Mouse (Mus musculus): ENCODE measurements around the gene Adtrp.

DNA sequence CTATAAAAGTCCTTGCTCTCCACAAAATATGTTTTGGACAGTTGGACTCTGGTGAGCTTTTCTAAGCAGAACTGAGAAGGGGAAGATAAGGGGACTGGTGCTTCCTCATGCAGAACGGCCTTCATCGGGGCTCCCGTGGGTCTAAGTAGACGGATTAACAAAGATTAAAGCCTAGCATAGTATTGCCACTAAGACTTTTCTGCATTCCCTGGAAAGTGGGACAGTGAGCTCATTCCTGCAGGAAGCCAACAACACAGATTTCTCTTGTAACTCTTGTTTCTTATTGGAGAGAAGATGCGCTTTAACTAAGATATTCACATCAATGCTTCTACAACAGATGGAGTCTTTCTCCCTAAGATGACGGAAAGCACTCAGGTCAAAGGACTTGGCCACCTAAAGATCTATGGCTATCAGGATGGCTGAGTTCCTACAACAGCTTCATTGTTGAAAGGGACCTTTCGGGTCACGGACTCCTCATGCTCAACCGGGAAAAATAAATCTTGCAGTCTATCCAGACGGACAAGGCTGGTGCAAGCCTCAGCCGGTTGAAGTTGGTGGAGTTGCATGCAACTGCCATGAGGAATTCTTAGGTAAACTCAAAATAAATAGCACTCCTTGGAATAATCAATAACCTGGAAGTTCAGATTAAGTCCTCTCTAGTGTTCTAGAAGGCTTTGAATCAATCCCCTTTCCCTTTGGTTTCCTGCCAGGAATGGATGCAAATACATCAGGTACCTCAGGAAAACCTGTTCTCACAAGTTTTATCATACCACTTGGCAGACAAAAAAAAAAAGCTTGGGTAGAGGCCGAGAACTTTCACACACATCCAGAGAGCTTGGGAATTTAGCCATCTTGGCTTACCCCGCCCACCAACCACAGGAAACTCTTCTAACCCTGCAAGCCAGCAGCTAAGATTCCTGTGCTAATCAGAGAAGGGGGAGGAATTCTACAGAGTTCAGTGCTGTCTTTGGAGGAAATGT lies 8.0 kb upstream of the Adtrp start:
- no peak for TF ChIP-seq POLR2A (IDR thresholded peaks at IDR 0.05; ENCODE audit: insufficient read length, low read depth)
- no peak for TF ChIP-seq CEBPB (IDR thresholded peaks at IDR 0.05; ENCODE audit: insufficient read depth, poor library complexity, severe bottlenecking)
- TF ChIP-seq TCF3 (IDR thresholded peaks at IDR 0.05; ENCODE audit: insufficient read length, low read depth), result no peak
- no peak for TF ChIP-seq SRF (IDR thresholded peaks at IDR 0.05; ENCODE audit: control insufficient read depth, insufficient read length, low read depth)
- no peak for TF ChIP-seq E2F4 (IDR thresholded peaks at IDR 0.05; ENCODE audit: insufficient read depth)
- TF ChIP-seq MYOD1 (IDR thresholded peaks at IDR 0.05; ENCODE audit: control insufficient read depth in 1 of 3, insufficient read length in 2 of 3, low read depth in 2 of 3), result no peak
- TF ChIP-seq USF1 (IDR thresholded peaks at IDR 0.05; ENCODE audit: low read depth), result no peak
- TF ChIP-seq POLR2AphosphoS2 (IDR thresholded peaks at IDR 0.05; ENCODE audit: insufficient read length, low read depth), result no peak
- no peak for TF ChIP-seq MAX (IDR thresholded peaks at IDR 0.05; ENCODE audit: low read depth)
- no peak for TF ChIP-seq TCF12 (IDR thresholded peaks at IDR 0.05; ENCODE audit: insufficient read depth, poor library complexity, severe bottlenecking)
- no peak for TF ChIP-seq MYOG (IDR thresholded peaks at IDR 0.05; ENCODE audit: control insufficient read depth in 1 of 3, insufficient read depth in 1 of 3, insufficient read length in 2 of 3, low read depth in 2 of 3)
- TF ChIP-seq REST (IDR thresholded peaks at IDR 0.05; ENCODE audit: insufficient read depth, insufficient read length), result no peak
